Mouse (Mus musculus): ENCODE data around the gene Gm9964.

DNA sequence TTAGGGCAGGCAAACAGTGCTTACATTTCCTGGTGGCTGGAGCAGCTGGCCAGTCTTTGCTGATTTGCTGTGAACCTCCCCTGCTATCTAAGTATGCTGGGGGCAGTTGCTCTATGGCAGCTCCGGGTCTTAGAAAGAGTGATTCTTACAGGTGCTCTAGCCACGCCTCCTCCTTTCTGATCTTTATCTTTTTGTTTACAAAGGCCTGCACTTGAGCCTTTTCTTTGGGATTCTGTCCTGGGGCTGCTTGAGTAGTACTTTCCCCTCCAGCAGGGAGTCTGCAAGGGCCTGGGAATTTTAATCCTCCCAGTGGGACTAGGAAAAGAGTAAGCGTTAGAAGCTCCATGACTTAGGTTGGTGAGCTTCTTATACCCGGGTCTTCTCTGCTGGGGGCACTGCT lies 30.4 kb upstream of the Gm9964 start:
- no peak for TF ChIP-seq GATA1 (IDR thresholded peaks at IDR 0.05; ENCODE audit: low read length)
- no peak for TF ChIP-seq TAL1 (IDR thresholded peaks at IDR 0.05; ENCODE audit: low read length)
